Mouse (Mus musculus) natural killer cell, adult 2 months (primary cell): ENCODE measurements around the gene Fam219b.

Experiments
- DNase-seq, 2 experiments: peaks; one replicate each; pipeline ENCODE4 v3.0.0; 2022; ENCODE audit warnings: low spot score in 2 of 2

The Fam219b gene

DNA sequence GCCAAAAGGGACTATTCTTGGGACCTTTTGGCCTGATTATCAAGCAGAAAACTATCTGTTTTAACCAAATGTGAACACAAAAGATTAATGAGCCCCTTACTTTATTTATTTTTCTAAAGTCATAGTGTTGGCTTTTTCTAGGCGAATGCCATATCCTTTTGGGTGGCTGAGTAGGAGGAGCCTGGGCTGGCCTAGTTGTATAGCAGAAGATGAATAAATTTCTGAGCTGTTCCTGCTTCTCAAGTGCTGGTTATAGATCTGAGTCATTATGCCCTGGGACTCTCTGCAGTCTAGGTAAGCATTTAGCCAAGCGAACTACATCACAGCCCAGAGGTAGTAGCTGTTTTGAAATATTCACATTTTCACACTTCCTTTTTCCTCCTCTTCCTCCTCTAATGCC is 11.8 kb upstream of the Fam219b start:
- DNase-seq: no peak

DNA sequence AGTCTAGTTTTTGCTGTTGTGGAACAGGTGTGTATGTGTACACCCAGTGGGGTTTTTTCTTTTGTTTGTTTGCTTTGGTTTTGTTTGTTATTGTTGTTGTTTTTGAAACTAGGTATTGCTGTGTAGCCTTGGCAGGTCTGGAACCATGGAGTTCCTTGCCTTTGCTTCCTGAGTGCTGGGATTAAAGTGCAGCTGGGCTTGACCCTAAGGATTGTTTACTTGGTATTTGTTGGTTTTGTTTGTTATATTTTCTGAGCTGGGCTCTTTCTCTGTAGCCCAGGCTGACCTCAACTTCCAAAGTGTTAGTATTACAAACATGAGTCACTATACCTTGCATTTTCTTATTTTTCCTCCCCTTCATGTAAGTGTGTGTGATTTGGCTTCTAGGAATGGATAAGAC is 10.9 kb upstream of the Fam219b start:
- DNase-seq: no peak

DNA sequence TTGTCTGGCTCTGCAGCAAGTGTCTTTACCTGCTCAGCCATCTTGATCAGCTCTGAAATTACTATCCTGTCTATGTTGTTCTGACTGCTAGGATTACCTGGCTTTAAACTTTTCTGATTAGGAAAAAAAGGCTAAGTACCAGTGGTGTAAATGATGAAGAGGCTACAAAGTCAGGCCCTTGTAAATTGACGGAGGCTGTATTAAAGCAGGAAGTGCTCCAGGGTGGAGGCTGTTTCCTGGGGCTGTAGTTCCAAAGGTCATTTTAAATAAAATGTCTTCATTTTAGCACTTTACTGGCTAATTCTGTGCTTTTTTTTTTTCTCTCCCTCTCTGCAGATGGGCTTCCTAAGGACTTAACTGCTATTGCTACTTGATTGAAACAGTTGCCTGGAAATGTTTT is 5.4 kb upstream of the Fam219b start:
- DNase-seq: no peak

DNA sequence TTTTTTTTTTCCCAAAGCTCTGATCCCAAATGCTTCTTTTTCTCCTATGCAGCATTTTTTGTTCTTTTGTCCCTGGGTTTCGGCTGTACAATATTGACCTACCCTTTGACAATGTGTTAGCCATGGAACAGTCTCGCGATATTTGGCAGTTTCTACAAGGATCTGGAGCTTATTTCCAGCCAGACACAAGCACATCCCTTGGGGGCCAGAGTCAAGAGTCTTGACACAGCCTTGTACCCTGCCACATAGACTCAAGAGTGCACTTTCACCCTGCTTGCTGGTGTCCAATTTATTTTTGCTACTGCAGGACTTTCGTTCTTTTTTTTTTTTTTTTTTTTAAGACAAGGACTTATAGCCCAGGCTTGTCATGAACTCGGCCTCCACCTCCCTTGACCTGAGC is 966 bp upstream of the Fam219b start:
- no peak for DNase-seq

DNA sequence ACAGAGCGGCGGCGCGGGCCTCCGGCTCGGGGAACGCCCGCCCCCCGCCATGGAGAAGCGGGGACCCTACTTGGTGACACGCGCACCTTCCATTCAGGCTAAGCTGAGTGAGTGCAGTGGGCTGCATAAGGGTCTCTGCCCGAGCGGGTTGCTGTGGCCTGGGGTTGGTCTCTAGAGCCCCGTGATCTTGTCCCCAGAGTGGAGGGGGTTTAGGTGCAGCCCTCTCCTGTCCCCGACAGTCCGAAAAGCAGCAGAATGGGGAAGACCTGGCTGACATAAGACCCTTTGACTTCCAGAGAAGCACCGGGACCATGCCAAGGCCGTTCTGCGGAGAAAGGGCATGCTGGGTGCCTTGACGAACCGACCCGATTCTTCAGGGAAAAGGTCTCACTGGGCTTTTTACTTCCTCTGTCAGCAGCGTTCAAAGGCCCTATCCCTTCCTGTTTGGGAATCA is 427 bp downstream of the Fam219b start:
- DNase-seq: no peak

DNA sequence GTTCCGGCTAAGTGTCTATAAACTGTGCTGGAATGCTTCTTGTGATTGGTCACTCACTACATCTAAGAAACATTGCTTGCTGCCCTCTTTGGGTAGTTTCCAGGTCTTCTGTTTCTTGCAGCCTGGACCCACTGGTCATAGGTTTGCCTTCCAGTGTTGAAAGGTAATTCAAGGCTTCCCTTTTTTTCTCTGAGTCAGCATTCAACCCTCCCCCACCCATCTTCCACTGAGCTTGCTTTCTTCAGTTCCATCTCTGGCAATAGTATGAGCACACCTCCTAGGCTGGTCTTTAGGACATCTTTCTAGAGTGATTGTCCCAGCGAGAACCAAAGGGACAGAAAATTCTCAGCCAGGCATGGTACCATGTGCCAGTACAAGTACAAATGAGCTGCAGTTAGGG is 2.2 kb downstream of the Fam219b start:
- no peak for DNase-seq

DNA sequence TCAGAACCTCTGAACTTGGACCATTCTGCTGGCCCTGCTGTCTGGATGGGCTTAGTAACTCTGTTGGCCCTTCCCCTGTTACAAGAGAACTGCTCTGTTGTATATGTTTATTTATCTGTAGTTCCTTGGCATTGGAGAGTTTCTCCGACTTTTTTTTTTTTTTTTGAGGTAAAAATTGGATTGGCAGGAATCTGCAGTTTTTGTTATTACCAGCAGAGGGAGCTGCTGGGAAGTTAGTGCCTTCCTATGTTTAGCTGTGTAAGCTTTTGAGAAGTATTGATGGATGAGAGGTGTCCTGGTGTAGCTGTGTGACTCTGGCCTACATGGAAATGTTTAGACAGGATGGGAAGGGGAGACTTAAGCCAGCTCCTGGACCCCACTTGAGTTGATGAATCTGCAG is 4.0 kb downstream of the Fam219b start:
- DNase-seq: peak in 1 of 2 experiments; percentile 32

DNA sequence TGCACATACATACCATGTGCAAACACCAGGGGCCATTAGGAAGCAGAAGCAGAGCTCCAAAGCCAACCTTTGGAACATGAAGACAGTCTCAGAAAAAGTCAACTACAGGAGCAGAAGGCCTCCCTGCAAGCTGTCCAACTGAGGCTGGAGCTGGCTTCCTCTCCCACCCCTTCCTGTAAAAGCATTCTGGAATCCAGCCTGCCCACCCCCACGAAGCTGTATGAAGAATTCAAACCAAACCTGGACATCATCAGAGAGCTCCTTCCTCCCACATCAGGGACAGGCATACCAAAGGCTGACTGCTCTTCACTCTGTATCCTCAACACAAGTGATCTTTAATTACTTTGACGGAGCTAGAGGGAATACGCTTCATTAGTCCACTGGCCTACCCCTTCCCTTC is 6.6 kb downstream of the Fam219b start:
- no peak for DNase-seq

DNA sequence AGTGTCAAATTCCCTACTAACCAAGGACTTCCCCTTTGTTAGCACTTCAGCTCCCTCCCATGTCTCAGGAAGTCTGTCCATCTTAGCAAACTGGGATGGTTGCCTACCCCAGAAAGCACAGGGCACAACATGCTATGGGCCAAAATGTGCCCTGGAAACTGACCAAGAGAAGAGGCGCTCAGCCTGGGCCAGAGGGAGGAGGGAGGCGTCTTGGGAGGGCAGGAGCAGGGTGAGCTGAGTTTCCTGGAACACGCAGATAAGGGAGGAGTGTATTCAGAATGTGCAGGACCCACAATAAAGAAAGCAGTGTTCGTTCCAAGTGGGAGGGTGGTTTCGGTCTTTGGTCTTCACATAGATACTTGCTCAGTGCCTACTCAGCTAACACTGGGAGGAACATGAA is 10.0 kb downstream of the Fam219b start:
- DNase-seq: no peak

DNA sequence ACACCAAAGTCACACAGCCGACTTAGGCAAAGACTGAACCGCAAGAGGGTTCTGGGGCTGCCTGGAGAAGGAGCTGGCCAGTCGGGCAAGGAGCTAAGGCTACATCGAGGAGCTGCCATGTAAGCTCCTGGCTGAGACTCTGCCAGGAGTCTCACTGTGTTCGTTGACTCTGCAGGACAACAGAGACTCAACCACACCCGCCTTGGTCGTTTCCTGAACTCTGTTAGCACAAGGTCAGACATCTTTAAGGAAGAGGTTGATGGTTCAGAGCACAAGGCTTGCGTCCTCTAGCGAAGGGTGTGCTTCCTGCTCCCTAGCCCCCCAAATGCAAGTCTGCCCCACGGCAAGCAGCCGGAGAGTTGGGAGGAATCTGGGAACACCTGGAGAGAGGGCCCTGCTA is 10.5 kb downstream of the Fam219b start:
- DNase-seq: no peak

DNA sequence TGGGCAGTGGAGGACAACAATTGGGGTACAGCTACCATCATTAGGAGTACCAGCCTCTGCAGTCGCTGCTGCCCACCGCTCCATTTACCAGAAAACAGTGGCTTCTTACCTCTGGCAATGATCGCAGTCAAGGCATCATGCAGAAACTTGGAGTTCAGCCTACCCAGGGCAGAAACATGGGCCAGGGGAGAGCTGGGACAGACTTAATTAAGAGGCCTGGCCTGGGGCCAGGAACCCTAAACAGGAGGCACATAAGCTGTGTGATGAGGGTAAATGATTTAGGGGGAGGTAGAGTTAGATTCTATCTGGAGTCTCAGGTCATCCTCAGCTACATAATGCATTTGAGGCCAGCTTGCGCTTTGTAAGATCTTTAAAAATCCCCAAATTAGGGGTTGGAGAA is 11.9 kb downstream of the Fam219b start:
- DNase-seq: no peak

DNA sequence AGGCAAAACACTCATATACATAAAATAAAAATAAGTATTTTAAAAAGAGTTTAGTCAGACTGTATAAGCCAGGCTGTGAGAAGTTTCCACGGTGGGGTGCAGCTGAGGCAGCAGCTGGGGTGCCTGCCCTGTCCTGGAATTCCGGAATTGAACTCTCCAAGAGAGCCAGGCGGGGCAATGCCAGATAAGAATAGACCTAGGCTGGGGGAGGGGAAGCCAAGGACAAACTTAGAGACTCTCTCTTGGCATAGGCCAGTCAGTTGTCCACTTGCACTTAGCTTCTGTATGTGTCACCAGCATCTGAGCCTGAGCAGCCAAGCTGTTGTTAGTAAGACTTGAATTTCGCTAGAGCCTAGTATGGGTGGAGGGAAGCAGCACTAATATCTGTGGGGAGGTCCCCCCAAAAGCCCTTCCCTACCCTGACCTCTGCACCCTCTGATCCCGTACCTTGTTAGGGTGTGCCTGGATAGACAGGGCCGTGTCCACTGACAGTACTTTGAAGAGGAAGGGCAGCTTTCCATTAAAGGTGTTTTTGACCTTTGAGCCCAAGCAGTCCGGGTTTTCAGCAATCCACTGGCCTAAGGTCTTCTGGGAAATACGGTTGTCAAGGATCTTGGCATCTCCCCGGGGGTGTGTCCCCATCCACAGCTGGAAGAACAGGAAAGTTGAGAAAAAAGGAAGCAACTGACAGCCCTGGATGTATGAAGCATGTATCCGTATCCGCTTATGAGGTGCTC is 13.0 kb downstream of the Fam219b start:
- DNase-seq: no peak

DNA sequence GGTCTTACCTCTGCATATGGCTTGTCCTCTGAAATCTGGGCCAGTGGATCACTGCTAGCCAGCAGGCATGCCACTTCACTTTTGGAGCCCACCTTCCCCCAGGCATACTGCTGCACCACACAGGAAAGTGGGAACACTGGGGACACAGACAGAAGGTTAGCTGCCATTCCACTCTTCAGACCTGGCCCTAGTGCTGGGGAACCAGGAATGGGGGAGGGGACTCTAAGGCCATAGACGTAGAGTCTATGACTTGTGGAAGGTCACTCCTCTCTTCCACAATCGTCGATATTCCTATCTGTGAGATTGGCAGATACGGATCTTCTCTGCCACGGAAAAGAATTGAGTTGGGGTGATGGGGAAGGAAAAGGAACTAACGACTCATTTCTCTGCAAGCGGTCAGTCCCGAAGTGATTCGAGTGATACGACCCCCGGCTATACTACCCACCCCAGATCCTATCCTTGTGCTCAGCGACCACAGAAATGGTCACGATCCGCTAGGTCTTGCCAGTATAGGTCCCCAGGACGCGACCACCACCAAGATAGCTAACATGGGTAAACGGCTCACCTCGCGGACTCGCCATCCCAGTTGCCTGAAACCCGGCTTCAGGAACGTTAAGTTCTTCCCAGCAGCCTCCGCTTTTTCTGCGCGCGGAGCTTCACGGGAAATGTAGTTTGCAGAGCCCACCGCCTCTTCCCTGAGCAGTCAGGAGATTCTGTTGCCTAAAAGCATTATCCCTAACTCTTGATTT is 15.0 kb downstream of the Fam219b start, which contains the start of gene Mpi:
TSS of gene Mpi (minus strand) at position 625 of the 749 bp plus-strand sequence.
- no peak for DNase-seq

DNA sequence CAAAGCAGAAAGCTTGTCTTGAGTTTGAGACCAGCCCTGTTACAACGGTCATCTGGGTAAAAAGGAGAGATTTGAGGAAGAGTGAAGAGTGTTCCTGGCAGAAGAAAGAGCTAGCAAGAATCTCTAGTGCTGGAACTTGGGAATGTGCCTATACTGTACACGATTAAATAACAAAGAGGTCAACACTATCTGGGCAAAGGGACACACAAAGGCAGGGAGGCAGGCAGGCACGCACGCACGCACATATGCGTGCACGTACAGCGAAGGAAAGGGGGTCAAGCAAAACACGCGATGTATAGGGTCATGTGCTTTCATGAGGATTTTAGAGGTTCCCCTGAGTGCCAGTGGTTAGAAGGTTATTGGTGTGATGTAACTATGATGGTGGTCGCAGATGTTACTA is 15.8 kb downstream of the Fam219b start:
- no peak for DNase-seq

DNA sequence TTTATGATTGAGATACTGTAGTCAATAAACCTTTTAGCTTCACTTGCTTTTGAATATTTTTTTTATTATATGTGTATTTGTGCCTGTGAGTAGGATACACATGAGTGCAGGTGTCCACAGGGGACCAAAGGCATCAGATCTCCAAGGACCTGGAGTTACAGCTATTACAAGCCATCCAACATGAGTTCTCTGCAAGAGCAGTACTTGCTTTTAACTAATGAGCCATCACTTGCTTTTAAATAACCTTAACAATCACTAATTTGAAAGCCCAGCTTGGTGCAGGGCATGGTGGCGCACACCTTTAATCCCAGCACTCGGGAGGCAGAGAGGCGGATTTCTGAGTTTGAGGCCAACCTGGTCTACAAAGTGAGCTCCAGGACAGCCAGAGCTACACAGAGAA is 17.4 kb downstream of the Fam219b start:
- no peak for DNase-seq

DNA sequence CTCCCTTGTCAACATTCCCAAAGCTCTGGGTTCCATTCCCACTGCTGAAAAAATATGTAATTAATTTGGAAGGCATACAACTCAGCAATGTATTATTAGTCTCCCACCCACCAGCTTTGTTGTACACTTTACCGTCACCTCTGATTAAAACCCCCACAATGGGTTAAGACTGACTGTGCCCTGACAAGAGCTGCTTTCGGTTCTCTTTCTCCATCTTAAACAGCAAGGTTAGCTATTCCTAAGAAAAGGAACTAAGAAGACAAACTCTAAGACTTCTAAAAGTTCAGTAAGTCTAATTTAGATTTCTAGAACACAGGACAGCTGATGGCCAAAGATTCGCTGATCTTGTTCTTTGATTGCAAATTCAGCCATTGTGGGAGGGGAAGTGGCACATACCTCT is 19.9 kb downstream of the Fam219b start:
- no peak for DNase-seq

DNA sequence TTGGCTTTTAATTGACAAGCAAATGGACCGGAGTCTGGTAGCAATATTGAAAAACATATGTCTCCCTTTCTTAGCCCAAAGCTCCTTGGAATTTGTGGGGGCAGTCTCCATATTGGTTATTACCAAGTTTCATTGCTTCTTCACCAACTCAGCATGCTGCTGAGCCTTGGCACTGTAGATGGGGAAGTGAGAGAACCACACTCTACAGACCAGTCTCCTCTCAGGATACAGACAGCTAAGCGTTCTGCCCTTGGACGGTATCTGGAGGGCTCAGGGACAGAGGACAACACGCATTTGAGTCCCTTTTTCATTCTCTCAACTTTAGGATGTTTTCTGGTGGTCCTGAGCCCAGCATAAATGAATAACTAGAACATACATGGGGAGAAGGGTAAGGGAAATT is 21.3 kb downstream of the Fam219b start:
- no peak for DNase-seq

DNA sequence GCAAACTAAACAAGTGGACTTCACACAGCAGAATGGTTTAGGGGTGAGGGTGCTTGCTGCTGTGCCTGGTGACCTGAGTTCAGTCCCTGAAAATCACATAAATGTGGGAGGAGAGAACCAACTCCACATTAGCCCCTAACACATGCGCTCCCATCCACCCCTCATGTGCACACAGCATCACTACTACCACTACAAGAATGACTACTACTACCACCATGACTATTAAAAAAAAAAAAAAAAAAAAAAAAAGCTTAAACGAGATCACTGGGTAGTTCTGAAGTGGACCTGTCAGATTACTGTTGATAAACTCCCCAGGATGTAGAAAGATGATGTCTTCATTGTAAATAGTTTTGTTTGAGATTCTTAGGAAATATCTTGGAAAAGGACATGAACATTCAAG is 22.2 kb downstream of the Fam219b start:
- no peak for DNase-seq

DNA sequence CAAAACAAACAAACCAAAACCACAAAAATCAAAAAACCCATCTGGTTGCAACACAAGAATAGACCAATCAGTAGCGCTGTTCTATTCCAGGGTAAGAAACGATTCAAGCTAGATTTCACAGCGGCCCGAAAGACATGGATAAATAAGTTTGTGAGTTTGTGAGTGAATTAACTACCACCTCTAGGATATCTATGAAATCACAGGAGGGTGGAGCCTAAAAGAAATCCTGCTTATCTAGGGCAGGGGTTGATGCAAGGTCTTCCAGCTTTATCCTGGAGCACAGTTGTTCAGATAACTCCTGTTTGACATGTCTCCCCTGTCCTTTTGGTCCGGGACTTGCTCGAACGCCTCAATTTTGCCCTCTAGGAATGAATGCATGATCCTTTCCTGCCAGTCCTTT is 22.9 kb downstream of the Fam219b start:
- no peak for DNase-seq

DNA sequence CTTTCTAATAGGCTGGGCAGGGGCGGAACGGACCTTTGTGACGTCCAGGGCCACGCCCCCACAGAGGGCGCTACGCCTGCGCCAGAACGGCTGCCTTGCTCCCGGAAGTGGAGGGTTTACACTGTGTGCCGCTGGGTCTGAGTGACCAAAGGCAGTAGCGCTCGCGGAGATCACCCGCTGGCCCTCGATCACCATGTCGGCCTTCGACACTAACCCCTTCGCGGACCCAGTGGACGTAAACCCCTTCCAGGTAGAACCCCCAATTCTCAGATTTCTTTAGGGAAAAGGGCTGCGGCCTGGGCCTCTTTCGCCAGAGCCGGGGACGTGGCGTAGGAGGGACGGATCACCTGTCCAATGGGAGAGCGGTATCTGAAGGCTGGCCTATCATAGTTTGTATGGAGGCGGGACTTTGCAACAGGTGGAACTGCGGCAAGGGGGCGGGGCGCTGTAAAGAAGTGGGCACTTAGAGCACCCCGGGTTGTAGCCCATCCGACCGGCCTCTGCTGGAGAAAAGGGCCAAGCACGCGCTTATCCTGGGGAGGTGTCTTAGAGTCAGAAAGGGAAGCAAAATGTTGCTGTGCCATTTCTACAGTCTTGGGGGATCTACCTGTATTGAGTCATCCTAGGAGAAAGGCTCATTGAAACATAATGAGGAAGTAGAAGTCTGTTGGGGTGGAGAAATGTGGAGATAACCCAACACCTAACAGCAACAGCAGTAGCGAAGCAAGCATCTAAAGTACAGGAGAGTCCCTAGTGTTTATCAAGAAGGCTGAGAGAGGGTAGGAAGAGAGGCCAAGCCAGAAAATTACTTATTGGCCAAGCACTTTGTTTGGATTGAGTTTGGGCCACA is 23.8 kb downstream of the Fam219b start, which contains the start of gene Scamp2:
TSS of gene Scamp2 (plus strand) at position 83 of the 850 bp plus-strand sequence.
- DNase-seq: peak; percentile 93 to 95

DNA sequence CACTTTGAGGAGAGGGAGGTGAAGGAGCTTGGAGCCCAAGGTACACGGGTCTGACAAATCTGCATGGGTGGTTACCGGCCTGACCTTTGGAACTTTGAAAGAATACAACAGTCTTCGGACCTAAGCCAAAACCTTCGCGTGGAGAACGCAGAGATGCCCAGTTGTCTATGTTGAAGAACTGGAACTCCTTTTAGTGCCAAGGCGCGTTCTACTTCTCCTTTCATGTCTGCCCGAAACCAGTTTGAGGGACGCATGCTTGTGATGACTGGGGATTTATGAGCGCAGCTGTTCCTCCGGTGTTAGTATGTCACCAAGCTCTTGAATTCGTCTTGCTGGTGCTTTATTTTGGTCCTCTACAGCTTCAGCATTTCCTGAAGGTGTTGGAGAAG is 24.4 kb downstream of the Fam219b start:
- peak in 1 of 2 experiments; percentile 50 for DNase-seq

DNA sequence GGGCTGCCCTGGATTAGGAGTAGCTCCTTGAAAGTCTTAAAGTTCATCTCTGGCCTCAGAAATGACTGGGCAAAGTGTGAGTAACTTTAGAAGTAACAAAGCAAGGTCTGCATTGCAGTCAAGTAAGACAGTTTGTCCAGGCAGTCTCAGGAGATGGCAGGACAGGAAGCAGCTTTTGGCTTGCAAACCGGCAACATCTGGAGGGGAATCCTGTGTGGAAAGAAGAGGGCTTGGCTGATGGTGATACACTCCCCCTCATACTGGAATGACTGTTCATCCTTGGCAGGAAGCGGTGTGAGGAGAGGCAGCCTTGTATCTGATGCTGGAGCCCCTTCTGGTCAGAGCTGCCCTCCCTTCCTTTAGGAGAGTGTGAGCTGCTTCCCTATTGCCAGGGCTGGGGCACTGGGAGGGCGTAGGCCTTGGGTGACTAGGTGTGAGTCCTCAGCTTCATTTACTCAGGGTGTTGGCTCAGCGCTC is 25.6 kb downstream of the Fam219b start:
- no peak for DNase-seq
